ENCODE assay signal across 8 mouse cellular contexts in the genomic region with DNA sequence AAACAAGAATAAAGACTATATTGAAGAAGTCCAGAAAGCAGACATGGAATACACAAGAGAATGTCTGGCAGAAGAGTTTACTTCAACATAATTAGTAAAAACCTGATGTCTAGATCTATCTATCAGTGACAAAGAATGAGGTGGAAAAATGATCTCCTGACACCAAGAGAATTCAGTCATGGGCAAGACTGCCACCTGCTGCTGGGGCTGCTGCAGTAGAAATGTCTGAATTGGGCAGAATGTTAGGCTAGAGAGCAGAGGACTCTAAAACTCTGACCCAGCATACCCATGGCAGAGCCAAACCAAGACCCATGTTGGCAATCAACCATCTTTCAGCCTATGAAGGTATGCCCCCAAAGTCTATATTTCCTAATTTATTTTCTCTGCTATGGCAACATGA.
A peak's percentile ranks its signal among the peaks of the same experiment; 100 is the strongest.
DNase-seq lines count a peak whose midpoint lies in the region; ATAC-seq and TF ChIP-seq lines count a peak whose summit lies in the region.

No protein-coding gene starts in this region.

- no peak overlapping the region for H3K9ac ChIP-seq in liver, postnatal 0 days (replicated peaks)
- H3K9ac ChIP-seq in liver, embryonic 11.5 days (ENCODE audit: low read depth, low read length), result no peak overlapping the region

- no peak overlapping the region for H3K4me3 ChIP-seq in liver, postnatal 0 days (ENCODE audit: low read depth, low read length)
- H3K4me3 ChIP-seq in liver, embryonic 11.5 days (ENCODE audit: low read depth, low read length), result no peak overlapping the region

- peak; percentile 47 for DNase-seq in adrenal gland, postnatal 10 days
- DNase-seq in adrenal gland, adult 2 months, result no peak
- peak; percentile 17 for DNase-seq in liver, postnatal 0 days
- DNase-seq in liver, embryonic 11.5 days (ENCODE audit: low spot score), result no peak
- DNase-seq in embryo, embryonic 11 days, result peak; percentile 13
- peak; percentile 32 to 70 for DNase-seq in layer of hippocampus, postnatal 25 days (ENCODE audit: extremely low spot score in 1 of 2, low spot score in 1 of 2)
- peak; percentile 42 for DNase-seq in right cerebral cortex, postnatal 25 days

- no peak overlapping the region for H3K4me2 ChIP-seq in liver, postnatal 0 days (ENCODE audit: low read depth, low read length)
- H3K4me2 ChIP-seq in liver, embryonic 11.5 days, result no peak overlapping the region

- peak; percentile 54 for TF ChIP-seq CTCF in liver, postnatal 0 days (IDR thresholded peaks at IDR 0.05; ENCODE audit: low read depth)

- no peak overlapping the region for H3K27ac ChIP-seq in liver, postnatal 0 days (ENCODE audit: low read depth)
- no peak overlapping the region for H3K27ac ChIP-seq in liver, embryonic 11.5 days (ENCODE audit: low read depth, low read length)

- TF ChIP-seq EP300 in liver, postnatal 0 days (IDR thresholded peaks at IDR 0.05; ENCODE audit: low read depth), result no peak

- H3K27me3 ChIP-seq in liver, postnatal 0 days (ENCODE audit: insufficient read depth, low read length), result no peaks in the 10 kb centered on the region
- H3K27me3 ChIP-seq in liver, embryonic 11.5 days (replicated peaks; ENCODE audit: control insufficient read depth, insufficient read depth, low read length), result no peaks in the 10 kb centered on the region

- H3K36me3 ChIP-seq in liver, postnatal 0 days (replicated peaks; ENCODE audit: insufficient read depth, low read length), result no peaks in the 10 kb centered on the region
- no peaks in the 10 kb centered on the region for H3K36me3 ChIP-seq in liver, embryonic 11.5 days (ENCODE audit: control insufficient read depth, insufficient read depth, low read length)

- no peaks in the 10 kb centered on the region for H3K9me3 ChIP-seq in liver, postnatal 0 days (ENCODE audit: low read length)
- H3K9me3 ChIP-seq in liver, embryonic 11.5 days (ENCODE audit: control insufficient read depth, low read length), result no peaks in the 10 kb centered on the region

- ATAC-seq in liver, postnatal 0 days, result no peak
- ATAC-seq in liver, embryonic 11.5 days (replicated peaks; ENCODE audit: low FRiP score), result no peak
- no peak for ATAC-seq in monocyte, adult 5-6 weeks (replicated peaks; ENCODE audit: insufficient number of reproducible peaks, low FRiP score, low TSS enrichment, poor library complexity, severe bottlenecking)

- no peaks in the 10 kb centered on the region for H3K4me1 ChIP-seq in liver, postnatal 0 days (ENCODE audit: insufficient read depth)
- H3K4me1 ChIP-seq in liver, embryonic 11.5 days (replicated peaks; ENCODE audit: control insufficient read depth, insufficient read depth, low read length), result no peaks in the 10 kb centered on the region

Comparison
In these comparisons a context has a peak if more than half of its experiments do, and no peak if none do; other contexts are left out.
1. DNase-seq: peak in adrenal gland, postnatal 10 days (single experiment), liver, postnatal 0 days (single experiment), embryo, embryonic 11 days (single experiment), layer of hippocampus, postnatal 25 days (2 of 2) and right cerebral cortex, postnatal 25 days (single experiment); none in adrenal gland, adult 2 months (single experiment) and liver, embryonic 11.5 days (single experiment).